Mouse (Mus musculus): ENCODE results near the gene Rnf216.

Rnf216 gene

GRCm38 (mm10) chr5:143101626-143102025, 11.2 kb downstream of the Rnf216 start:
- DNase-seq (ENCODE audit: low spot score), result no peak

- DNase-seq (ENCODE audit: low spot score), result no peak
These were observed 17.5 kb downstream of the Rnf216 start for GRCm38 (mm10) chr5:143095256-143095655.

GRCm38 (mm10) chr5:143092891-143093290, 19.9 kb downstream of the Rnf216 start:
- no peak for DNase-seq (ENCODE audit: low spot score)

GRCm38 (mm10) chr5:143084898-143085297, 27.9 kb downstream of the Rnf216 start:
- DNase-seq (ENCODE audit: low spot score), result peak; percentile 34

GRCm38 (mm10) chr5:143079806-143080205, 33.0 kb downstream of the Rnf216 start:
- DNase-seq (ENCODE audit: low spot score), result no peak

GRCm38 (mm10) chr5:143076603-143077143, 36.1 kb downstream of the Rnf216 start:
- DNase-seq (ENCODE audit: low spot score), result no peak

GRCm38 (mm10) chr5:143075987-143076386, 36.8 kb downstream of the Rnf216 start:
- DNase-seq (ENCODE audit: low spot score), result no peak

GRCm38 (mm10) chr5:143069048-143069447, 43.7 kb downstream of the Rnf216 start:
- no peak for DNase-seq (ENCODE audit: low spot score)

- DNase-seq (ENCODE audit: low spot score), result no peak
These were observed 44.4 kb downstream of the Rnf216 start for GRCm38 (mm10) chr5:143068382-143068781.

- DNase-seq (ENCODE audit: low spot score), result peak; percentile 71
These were observed 46.2 kb downstream of the Rnf216 start for GRCm38 (mm10) chr5:143066551-143066958.

GRCm38 (mm10) chr5:143066096-143066495, 46.7 kb downstream of the Rnf216 start:
- no peak for DNase-seq (ENCODE audit: low spot score)

GRCm38 (mm10) chr5:143065230-143065629, 47.6 kb downstream of the Rnf216 start:
- DNase-seq (ENCODE audit: low spot score), result no peak

- DNase-seq (ENCODE audit: low spot score), result no peak
These were observed 50.5 kb downstream of the Rnf216 start for GRCm38 (mm10) chr5:143062251-143062650.

- no peak for DNase-seq (ENCODE audit: low spot score)
These were observed 51.3 kb downstream of the Rnf216 start for GRCm38 (mm10) chr5:143061511-143061910.

- DNase-seq (ENCODE audit: low spot score), result no peak
These were observed 51.9 kb downstream of the Rnf216 start for GRCm38 (mm10) chr5:143060774-143061385.

- no peak for DNase-seq (ENCODE audit: low spot score)
These were observed 52.8 kb downstream of the Rnf216 start for GRCm38 (mm10) chr5:143059958-143060357.

- DNase-seq (ENCODE audit: low spot score), result no peak
These were observed 53.6 kb downstream of the Rnf216 start for GRCm38 (mm10) chr5:143059182-143059581.

- no peak for DNase-seq (ENCODE audit: low spot score)
These were observed 54.1 kb downstream of the Rnf216 start for GRCm38 (mm10) chr5:143058675-143059074.

- peak; percentile 59 for DNase-seq (ENCODE audit: low spot score)
These were observed 54.6 kb downstream of the Rnf216 start for GRCm38 (mm10) chr5:143058208-143058607.

GRCm38 (mm10) chr5:143057753-143058152, 55.0 kb downstream of the Rnf216 start:
- DNase-seq (ENCODE audit: low spot score), result no peak

- DNase-seq (ENCODE audit: low spot score), result peak; percentile 72
These were observed 56.5 kb downstream of the Rnf216 start for GRCm38 (mm10) chr5:143056191-143056880.

- peak; percentile 75 for DNase-seq (ENCODE audit: low spot score)
These were observed 57.2 kb downstream of the Rnf216 start for GRCm38 (mm10) chr5:143055501-143056125.

- DNase-seq (ENCODE audit: low spot score), result no peak
These were observed 58.1 kb downstream of the Rnf216 start for GRCm38 (mm10) chr5:143054703-143055102.
